Mouse (Mus musculus) yolk sac, embryonic 10.5 days (tissue): ENCODE measurements around the gene Zbtb37.

Source experiments
- DNase-seq: peaks from one replicate; pipeline ENCODE4 v3.0.0-alpha.2; 2017; ENCODE audit warnings: low spot score

The Zbtb37 gene

GRCm38 (mm10) chr1:160968643-160969042, 66.0 kb downstream of the Zbtb37 start:
- no peak for DNase-seq

GRCm38 (mm10) chr1:160967268-160967667, 67.4 kb downstream of the Zbtb37 start:
- DNase-seq, result no peak

GRCm38 (mm10) chr1:160963199-160963598, 71.5 kb downstream of the Zbtb37 start:
- DNase-seq, result no peak
